Mouse (Mus musculus) kidney, postnatal 0 days (tissue): ENCODE data around the gene Pigm. TPM values are rescaled to one million over a fixed set of nuclear protein-coding genes. Genes with fewer than 3 reads are reported as not detected.

Experiments
- ATAC-seq: fragments of 200-750 bp; cut with Nextera tagmentation; replicated peaks from 2 replicates; pipeline ENCODE4 v1.8.0; 2017; ENCODE audit warnings: low read depth, moderate number of reproducible peaks, moderate TSS enrichment, moderate library complexity; ENCODE audit not compliant: low FRiP score
- DNase-seq: peaks from one replicate; pipeline ENCODE4 v3.0.0-alpha.2; 2016; ENCODE audit warnings: low spot score
- H3K27ac ChIP-seq: fragments of 300-500 bp; sonication (generic); 2 replicates; pipeline ENCODE4 v1.5.1; 2014; ENCODE audit warnings: mild to moderate bottlenecking
- H3K27me3 ChIP-seq: fragments of 300-500 bp; sonication (generic); 2 replicates; pipeline ENCODE4 v1.6.1; 2014; ENCODE audit warnings: low read length, mixed read lengths; ENCODE audit not compliant: insufficient read depth
- H3K36me3 ChIP-seq: fragments of 300-500 bp; sonication (generic); 2 replicates; pipeline ENCODE4 v1.6.1; 2014; ENCODE audit warnings: low read length, mixed read lengths; ENCODE audit not compliant: insufficient read depth
- H3K4me1 ChIP-seq: fragments of 300-500 bp; sonication (generic); replicated peaks from 2 replicates; pipeline ENCODE4 v1.6.1; 2014; ENCODE audit warnings: antibody characterized with exemption, low read length, mixed read lengths; ENCODE audit not compliant: insufficient read depth
- H3K4me2 ChIP-seq: fragments of 300-500 bp; sonication (generic); 2 replicates; pipeline ENCODE4 v1.6.1; 2014; ENCODE audit warnings: mild to moderate bottlenecking, low read length, moderate library complexity, mixed read lengths
- H3K4me3 ChIP-seq: fragments of 300-500 bp; sonication (generic); replicated peaks from 2 replicates; pipeline ENCODE4 v1.5.1; 2014; ENCODE audit warnings: low read depth, low read length
- H3K9ac ChIP-seq: fragments of 300-500 bp; sonication (generic); 2 replicates; pipeline ENCODE4 v1.6.1; 2014; ENCODE audit warnings: low read depth, low read length
- H3K9me3 ChIP-seq: fragments of 300-500 bp; sonication (generic); replicated peaks from 2 replicates; pipeline ENCODE4 v1.6.1; 2016; ENCODE audit warnings: low read length, inconsistent platforms, mixed read lengths
- CTCF ChIP-seq: IDR thresholded peaks from 2 replicates; pipeline ENCODE4 v1.5.1; 2016; ENCODE audit warnings: antibody characterized with exemption, low read depth, mild to moderate bottlenecking, moderate library complexity
- WGBS: fragments of 180-500 bp; shearing (Covaris S2); extraction: QIAGEN DNeasy Blood & Tissue Kit; methylation state at CpG from one replicate; pipeline ENCODE4 v1.1.7; 2014; 5-methylcytosine and 5-hydroxymethylcytosine counted together
- polyA plus RNA-seq: library from polyadenylated mRNA; unstranded; fragments of >200 nt; fragmentation: Nextera tagmentation; extraction: Ambion mirVana; gene quantifications from 2 replicates; pipeline ENCODE4 v1.2.1, GENCODE M21; 2015

The Pigm gene
- polyA plus RNA-seq, 1 experiment from 2014 or later, result 5.8 TPM

DNA sequence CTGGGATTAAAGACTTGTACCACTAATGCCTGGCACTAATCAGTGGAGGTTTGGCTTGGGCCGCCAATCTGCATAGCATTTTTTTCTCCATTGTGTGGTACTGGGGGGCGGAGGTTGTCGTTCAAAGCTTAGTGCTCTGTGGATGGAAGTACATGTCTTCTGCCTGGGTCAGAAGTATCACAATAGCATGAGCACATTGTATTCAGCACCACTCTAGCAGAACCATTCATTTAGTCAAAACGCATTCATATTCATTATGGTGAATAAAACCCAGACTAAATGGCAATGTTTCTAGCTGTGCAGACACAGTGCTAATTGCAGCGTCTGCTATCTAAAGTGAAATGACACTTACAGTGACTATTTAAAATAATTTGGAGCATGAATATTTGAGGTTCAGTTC, 10.9 kb downstream of the Pigm start:
- no peak for ATAC-seq
- Histone ChIP-seq H3K4me2 (no peak overlapping the region), H3K4me1 (peaks cover 3% of the 10 kb centered on the region; the same call in 1 of the 2 replicates), H3K36me3 (no peaks in the 10 kb centered on the region), H3K27ac (no peak overlapping the region), H3K27me3 (no peaks in the 10 kb centered on the region; the same call in 1 of the 2 replicates), H3K9ac (no peak overlapping the region), H3K4me3 (no peak overlapping the region), H3K9me3 (no peaks in the 10 kb centered on the region)
- no peak for TF ChIP-seq CTCF
- no peak for DNase-seq
- 89% methylated on average over 5 of the region's 5 CpGs for WGBS

DNA sequence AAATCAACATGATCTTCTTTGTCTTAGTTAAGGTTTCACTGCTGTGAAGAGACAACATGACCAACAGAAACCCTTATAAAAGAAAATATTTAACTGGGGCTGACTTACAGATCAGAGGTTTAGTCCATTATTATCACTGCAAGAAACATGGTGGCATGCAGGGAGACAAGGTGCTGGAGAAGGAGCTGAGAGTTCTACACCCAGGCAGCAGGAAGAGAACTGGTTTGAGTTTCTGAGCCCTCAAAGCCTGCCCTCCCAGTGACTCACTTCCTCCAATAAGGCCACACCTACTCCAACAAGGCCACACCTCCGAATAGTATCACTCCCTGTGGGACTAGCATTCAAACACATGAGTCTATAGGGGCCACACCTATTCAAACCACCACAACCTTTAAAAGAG, 14.4 kb downstream of the Pigm start:
- 69% methylated on average over 1 of the region's 1 CpGs for WGBS
- no peak overlapping the region for H3K9ac ChIP-seq
- no peak overlapping the region for H3K4me2 ChIP-seq
- no peak for TF ChIP-seq CTCF
- H3K4me1 ChIP-seq, result peaks cover 5% of the 10 kb centered on the region; the same call in 1 of the 2 replicates
- H3K27ac ChIP-seq, result no peak overlapping the region
- H3K27me3 ChIP-seq, result no peaks in the 10 kb centered on the region; the same call in 1 of the 2 replicates
- no peaks in the 10 kb centered on the region for H3K9me3 ChIP-seq
- DNase-seq (no peak), ATAC-seq (no peak)
- no peak overlapping the region for H3K4me3 ChIP-seq
- H3K36me3 ChIP-seq, result no peaks in the 10 kb centered on the region

- no peak for ATAC-seq
- H3K4me2 ChIP-seq, result peak overlapping the region; percentile 32; the same call in 1 of the 2 replicates
- 16% methylated on average over 20 of the region's 20 CpGs for WGBS
Measured at GRCm38 (mm10) chr1:172391807-172392581, 15.6 kb downstream of the Pigm start.

DNA sequence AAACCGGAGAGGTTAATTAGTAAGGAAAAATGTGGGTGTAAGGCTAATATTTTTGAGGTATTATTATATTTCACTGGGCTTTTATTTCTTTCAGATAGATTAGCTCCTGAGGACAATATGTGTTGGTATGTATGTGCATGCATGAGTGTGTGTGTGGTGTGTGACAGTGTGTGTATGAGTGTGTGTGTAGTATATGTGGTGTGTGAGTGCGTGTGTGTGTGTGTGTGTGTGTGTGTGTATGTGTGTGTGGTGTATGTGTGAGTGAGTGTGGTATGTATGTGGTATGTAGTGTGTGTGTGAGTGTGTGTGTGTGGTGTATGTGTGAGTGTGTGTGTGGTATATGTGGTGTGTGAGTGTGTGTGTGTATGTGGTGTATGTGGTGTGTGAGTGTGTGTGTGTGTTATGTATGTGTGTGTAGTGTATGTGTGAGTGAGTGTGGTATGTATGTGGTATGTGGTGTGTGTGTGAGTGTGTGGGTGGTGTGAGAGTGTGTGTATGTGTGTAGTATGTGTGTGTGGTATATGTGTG, 16.4 kb downstream of the Pigm start:
- H3K27ac ChIP-seq, result no peak overlapping the region
- no peak for TF ChIP-seq CTCF
- ATAC-seq (no peak), DNase-seq (no peak)
- 82% methylated on average over 2 of the region's 2 CpGs for WGBS
- no peak overlapping the region for H3K4me3 ChIP-seq
- H3K9ac ChIP-seq, result no peak overlapping the region
- H3K4me1 ChIP-seq, result peaks cover 5% of the 10 kb centered on the region; the same call in 1 of the 2 replicates
- H3K36me3 ChIP-seq, result no peaks in the 10 kb centered on the region
- no peak overlapping the region for H3K4me2 ChIP-seq
- no peaks in the 10 kb centered on the region; the same call in 1 of the 2 replicates for H3K27me3 ChIP-seq
- H3K9me3 ChIP-seq, result no peaks in the 10 kb centered on the region

More at GRCm38 (mm10) chr1:172391807-172392581, 15.6 kb downstream of the Pigm start:
- no peak for TF ChIP-seq CTCF
- no peaks in the 10 kb centered on the region; the same call in 1 of the 2 replicates for H3K27me3 ChIP-seq
- no peaks in the 10 kb centered on the region for H3K9me3 ChIP-seq
- peak; percentile 22 for DNase-seq
- no peak overlapping the region for H3K4me3 ChIP-seq
- H3K36me3 ChIP-seq, result no peaks in the 10 kb centered on the region
- no peak overlapping the region for H3K27ac ChIP-seq
- peaks cover 5% of the 10 kb centered on the region; the same call in 1 of the 2 replicates for H3K4me1 ChIP-seq
- no peak overlapping the region for H3K9ac ChIP-seq

DNA sequence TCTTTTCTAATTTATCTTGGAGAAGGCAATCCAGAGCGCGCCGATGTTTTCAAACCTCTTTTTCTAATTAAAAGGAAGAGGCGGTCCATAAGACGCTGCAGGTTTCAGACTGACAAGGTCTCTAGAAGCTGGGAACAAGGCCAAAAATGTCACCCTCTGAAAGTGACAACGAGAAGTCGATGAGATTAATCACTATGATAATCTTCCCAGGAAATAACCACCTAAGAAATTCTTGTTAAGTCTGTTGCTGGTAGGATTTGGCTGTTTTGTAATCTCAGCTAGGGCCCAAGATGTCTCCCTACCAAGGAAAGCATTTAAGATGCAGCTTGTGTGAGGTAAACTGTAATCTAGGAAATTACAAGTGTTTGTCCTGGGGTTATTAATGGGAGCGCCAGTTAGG, 17.4 kb downstream of the Pigm start:
- H3K27ac ChIP-seq, result no peak overlapping the region
- peaks cover 5% of the 10 kb centered on the region; the same call in 1 of the 2 replicates for H3K4me1 ChIP-seq
- 57% methylated on average over 8 of the region's 8 CpGs for WGBS
- no peak for TF ChIP-seq CTCF
- no peaks in the 10 kb centered on the region; the same call in 1 of the 2 replicates for H3K27me3 ChIP-seq
- H3K9me3 ChIP-seq, result no peaks in the 10 kb centered on the region
- no peaks in the 10 kb centered on the region for H3K36me3 ChIP-seq
- H3K4me3 ChIP-seq, result no peak overlapping the region
- no peak overlapping the region for H3K4me2 ChIP-seq
- no peak overlapping the region for H3K9ac ChIP-seq
- DNase-seq (no peak), ATAC-seq (no peak)

GRCm38 (mm10) chr1:172396996-172397752, 20.8 kb downstream of the Pigm start:
- no peak overlapping the region for H3K4me2 ChIP-seq
- H3K36me3 ChIP-seq, result no peaks in the 10 kb centered on the region
- WGBS, result 54% methylated on average over 9 of the region's 9 CpGs
- H3K4me3 ChIP-seq, result no peak overlapping the region
- H3K27me3 ChIP-seq, result no peaks in the 10 kb centered on the region
- ATAC-seq, result no peak
- H3K9me3 ChIP-seq, result no peaks in the 10 kb centered on the region
- no peak overlapping the region for H3K27ac ChIP-seq
- DNase-seq, result peak; percentile 17
- no peak for TF ChIP-seq CTCF
- peaks cover 3% of the 10 kb centered on the region; the same call in 1 of the 2 replicates for H3K4me1 ChIP-seq
- H3K9ac ChIP-seq, result no peak overlapping the region
